ENCODE assay signal across 8 mouse cellular contexts in the genomic region with DNA sequence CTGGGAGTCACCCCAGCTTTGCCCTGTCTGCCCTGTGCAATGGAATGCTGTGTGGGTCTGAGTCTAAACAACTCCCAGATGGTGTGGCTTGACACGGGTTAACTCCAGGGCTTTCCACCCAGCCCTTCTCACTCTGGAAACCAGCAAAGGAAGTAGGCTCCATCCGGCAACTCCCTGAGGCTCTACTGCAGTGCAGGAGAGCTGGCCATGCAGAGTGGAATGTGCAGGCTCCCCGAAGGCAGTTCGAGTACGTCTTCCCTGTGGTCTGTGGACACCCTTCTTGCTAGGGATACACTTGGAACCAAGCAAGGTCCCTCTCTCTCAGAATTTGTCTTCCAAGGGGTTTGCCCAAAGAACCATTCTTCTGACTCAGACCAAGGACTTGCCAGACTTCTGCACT.
DNase-seq lines count a peak whose midpoint lies in the region; ATAC-seq and TF ChIP-seq lines count a peak whose summit lies in the region.

No protein-coding gene starts in this region.

- no peak for TF ChIP-seq POLR2A in limb, embryonic 14.5 days (IDR thresholded peaks at IDR 0.05; ENCODE audit: borderline replicate concordance, extremely low read depth, insufficient read depth, insufficient read length)
- no peak for TF ChIP-seq POLR2A in olfactory bulb, adult 2 months (IDR thresholded peaks at IDR 0.05; ENCODE audit: insufficient read depth, low read depth, low read length)
- TF ChIP-seq POLR2A in cerebellum, adult 2 months (IDR thresholded peaks at IDR 0.05; ENCODE audit: borderline replicate concordance, insufficient read depth, low read length) = no peak

- 8% methylated on average over 5 of the region's 5 CpGs for WGBS in limb, embryonic 14.5 days
- 74% methylated on average over 5 of the region's 5 CpGs for WGBS in olfactory bulb, adult 2 months
- 91% methylated on average over 5 of the region's 5 CpGs for WGBS in cerebellum, adult 2 months

- no peaks in the 10 kb centered on the region for H3K9me3 ChIP-seq in limb, embryonic 14.5 days (ENCODE audit: control insufficient read depth, low read length)

- no peak for TF ChIP-seq CTCF in left cerebral cortex, adult 2 months (IDR thresholded peaks at IDR 0.05)
- no peak for TF ChIP-seq CTCF in olfactory bulb, adult 2 months (IDR thresholded peaks at IDR 0.05; ENCODE audit: insufficient read depth, low read depth, low read length)
- no peak for TF ChIP-seq CTCF in cerebellum, adult 2 months (IDR thresholded peaks at IDR 0.05; ENCODE audit: borderline replicate concordance, insufficient read depth, low read depth, low read length)

- H3K27me3 ChIP-seq in limb, embryonic 14.5 days (ENCODE audit: control insufficient read depth, insufficient read depth, low read length) = no peaks in the 10 kb centered on the region
- no peaks in the 10 kb centered on the region for H3K27me3 ChIP-seq in cerebellum, adult 2 months (ENCODE audit: control insufficient read depth, insufficient read depth, low read length)

- peak overlapping the region; percentile 70 for H3K27ac ChIP-seq in left cerebral cortex, adult 2 months
- H3K27ac ChIP-seq in limb, embryonic 14.5 days (replicated peaks; ENCODE audit: low read depth, low read length) = peak overlapping the region; percentile 58
- H3K27ac ChIP-seq in olfactory bulb, adult 2 months (ENCODE audit: insufficient read depth, low read depth, low read length) = 0 out of 2 replicates have a peak overlapping the region, but pooled peaks have one; percentile 9
- no peak overlapping the region for H3K27ac ChIP-seq in cerebellum, adult 2 months (ENCODE audit: insufficient read depth, low read length)

- DNase-seq in left cerebral cortex, adult 2 months (ENCODE audit: extremely low spot score in 1 of 2, low spot score in 2 of 2) = no peak
- no peak for DNase-seq in left cerebral cortex, adult 11 months (ENCODE audit: low spot score)
- peak; percentile 43 to 48 for DNase-seq in heart, postnatal 14 days
- DNase-seq in limb, embryonic 14.5 days (ENCODE audit: low spot score) = no peak
- DNase-seq in cerebellum, adult 2 months = no peak
- DNase-seq in frontal cortex, postnatal 36 days (ENCODE audit: low spot score in 2 of 2) = no peak
- no peak for DNase-seq in adrenal gland, adult 8-10 months

- H3K9ac ChIP-seq in limb, embryonic 14.5 days (ENCODE audit: low read depth, low read length, severe bottlenecking) = no peak overlapping the region

- no peak overlapping the region for H3K4me3 ChIP-seq in left cerebral cortex, adult 2 months
- no peak overlapping the region for H3K4me3 ChIP-seq in limb, embryonic 14.5 days (replicated peaks; ENCODE audit: low read length)
- no peak overlapping the region for H3K4me3 ChIP-seq in olfactory bulb, adult 2 months (ENCODE audit: insufficient read depth, low read depth, low read length)
- H3K4me3 ChIP-seq in cerebellum, adult 2 months (replicated peaks; ENCODE audit: insufficient read depth, low read depth, low read length) = no peak overlapping the region

- H3K4me1 ChIP-seq in limb, embryonic 14.5 days (ENCODE audit: control insufficient read depth, insufficient read depth, low read length) = peaks cover 35% of the 10 kb centered on the region
- peaks cover 26% of the 10 kb centered on the region for H3K4me1 ChIP-seq in olfactory bulb, adult 2 months (ENCODE audit: control insufficient read depth, insufficient read depth, low read length)
- H3K4me1 ChIP-seq in cerebellum, adult 2 months (ENCODE audit: control insufficient read depth, insufficient read depth, low read length) = peaks cover 33% of the 10 kb centered on the region

- H3K4me2 ChIP-seq in limb, embryonic 14.5 days (replicated peaks; ENCODE audit: low read depth, low read length, severe bottlenecking) = no peak overlapping the region

- intact Hi-C loops in left cerebral cortex, adult 2 months (cut with DNase I) = no loop called here
- intact Hi-C loops in heart, postnatal 14 days (cut with DNase I) = loop anchor here (2.0 kb wide), 1 partner anchor 29 kb away; no protein-coding TSS in a partner anchor

- ATAC-seq in limb, embryonic 14.5 days (ENCODE audit: low FRiP score, low read depth) = no peak

- H3K36me3 ChIP-seq in limb, embryonic 14.5 days (ENCODE audit: control insufficient read depth, insufficient read depth, low read length) = peaks cover 81% of the 10 kb centered on the region

Comparison
In these comparisons a context has a peak if more than half of its experiments do, and no peak if none do; other contexts are left out.
1. DNase-seq: peak in heart, postnatal 14 days (2 of 2); none in left cerebral cortex, adult 2 months (0 of 2), left cerebral cortex, adult 11 months (single experiment), limb, embryonic 14.5 days (single experiment), cerebellum, adult 2 months (0 of 2), frontal cortex, postnatal 36 days (0 of 2) and adrenal gland, adult 8-10 months (single experiment).